8 mouse cellular contexts compared by ENCODE assay signal in the genomic region with DNA sequence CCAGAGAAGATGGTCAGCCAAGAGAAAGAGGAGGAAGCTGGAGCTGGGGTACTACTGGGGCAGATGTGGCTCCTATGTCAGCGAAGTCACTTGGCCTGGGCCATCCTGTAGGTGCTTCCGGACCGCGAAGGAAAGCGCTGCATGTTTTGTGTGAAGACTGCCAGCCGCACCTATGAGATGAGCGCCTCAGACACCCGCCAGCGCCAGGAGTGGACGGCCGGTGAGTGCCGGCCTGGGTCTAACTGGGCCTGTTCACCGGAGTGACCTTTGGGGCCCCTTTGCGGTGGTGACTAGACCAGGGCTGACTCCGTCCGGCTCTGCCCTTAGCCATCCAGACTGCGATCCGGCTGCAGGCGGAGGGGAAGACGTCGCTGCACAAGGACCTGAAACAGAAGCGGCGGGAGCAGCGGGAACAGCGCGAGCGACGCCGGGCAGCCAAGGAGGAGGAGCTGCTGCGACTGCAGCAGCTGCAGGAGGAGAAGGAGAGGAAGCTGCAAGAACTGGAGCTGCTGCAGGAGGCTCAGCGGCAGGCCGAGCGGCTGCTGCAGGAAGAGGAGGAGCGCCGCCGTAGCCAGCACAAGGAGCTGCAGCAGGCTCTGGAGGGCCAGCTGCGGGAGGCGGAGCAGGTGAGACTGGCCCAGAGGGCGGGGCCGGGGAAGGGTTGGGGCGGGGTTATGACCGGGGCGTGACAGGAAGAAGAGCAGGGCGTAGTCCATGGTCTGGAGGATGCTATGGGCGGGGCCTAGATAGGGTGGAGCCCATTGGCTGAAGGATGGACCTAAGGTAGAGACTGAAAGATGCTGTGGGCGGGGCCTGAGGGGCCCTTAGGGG. TPM values are rescaled to one million over a fixed set of nuclear protein-coding genes. Genes with fewer than 3 reads are reported as not detected.
DNase-seq lines count a peak whose midpoint lies in the region; ATAC-seq and TF ChIP-seq lines count a peak whose summit lies in the region.

No protein-coding gene starts in this region.

- peak; percentile 94 for ATAC-seq in cerebellum, adult (ENCODE audit: insufficient number of reproducible peaks, low FRiP score, low TSS enrichment)
- ATAC-seq in forebrain, embryonic 12.5 days (ENCODE audit: low FRiP score) = peak; percentile 89
- ATAC-seq in heart, postnatal 0 days (ENCODE audit: insufficient read depth, low read depth) = peak; percentile 88
- ATAC-seq in liver, postnatal 0 days = peak; percentile 96
- ATAC-seq in neural tube, embryonic 13.5 days (ENCODE audit: low read depth) = peak; percentile 85

- peaks cover 1% of the 10 kb centered on the region for H3K4me1 ChIP-seq in ES-Bruce4 (ENCODE audit: control insufficient read depth, insufficient read depth, low read length)
- H3K4me1 ChIP-seq in forebrain, embryonic 12.5 days = peaks cover 21% of the 10 kb centered on the region
- peaks cover 12% of the 10 kb centered on the region; the same call in 1 of the 2 replicates for H3K4me1 ChIP-seq in heart, postnatal 0 days (ENCODE audit: control insufficient read depth, insufficient read depth)
- H3K4me1 ChIP-seq in liver, postnatal 0 days (ENCODE audit: insufficient read depth) = peaks cover 14% of the 10 kb centered on the region
- H3K4me1 ChIP-seq in neural tube, embryonic 13.5 days (replicated peaks) = peaks cover 22% of the 10 kb centered on the region

- TF ChIP-seq EP300 in ES-Bruce4 (IDR thresholded peaks at IDR 0.05; ENCODE audit: insufficient read depth, low read depth, low read length) = peak; percentile 38; the same call in 1 of the 2 replicates
- TF ChIP-seq EP300 in heart, postnatal 0 days (IDR thresholded peaks at IDR 0.05; ENCODE audit: low read depth) = no peak
- TF ChIP-seq EP300 in liver, postnatal 0 days (IDR thresholded peaks at IDR 0.05; ENCODE audit: low read depth) = no peak

- H3K27ac ChIP-seq in ES-Bruce4 (ENCODE audit: insufficient read depth, low read length) = peak overlapping the region; percentile 30
- H3K27ac ChIP-seq in forebrain, embryonic 12.5 days = peak overlapping the region; percentile 86
- peak overlapping the region; percentile 67 for H3K27ac ChIP-seq in heart, postnatal 0 days (ENCODE audit: low read depth)
- H3K27ac ChIP-seq in liver, postnatal 0 days (ENCODE audit: low read depth) = peak overlapping the region; percentile 37
- peak overlapping the region; percentile 88 for H3K27ac ChIP-seq in neural tube, embryonic 13.5 days (replicated peaks)

- H3K36me3 ChIP-seq in ES-Bruce4 (ENCODE audit: control insufficient read depth, insufficient read depth, low read length, poor library complexity, severe bottlenecking) = no peaks in the 10 kb centered on the region; the same call in 1 of the 2 replicates
- no peaks in the 10 kb centered on the region for H3K36me3 ChIP-seq in forebrain, embryonic 12.5 days (replicated peaks)
- H3K36me3 ChIP-seq in heart, postnatal 0 days (replicated peaks; ENCODE audit: control insufficient read depth, insufficient read depth, low read length) = no peaks in the 10 kb centered on the region
- H3K36me3 ChIP-seq in liver, postnatal 0 days (replicated peaks; ENCODE audit: insufficient read depth, low read length) = peaks cover 8% of the 10 kb centered on the region
- no peaks in the 10 kb centered on the region for H3K36me3 ChIP-seq in neural tube, embryonic 13.5 days

- peak overlapping the region; percentile 82 for H3K4me2 ChIP-seq in forebrain, embryonic 12.5 days
- H3K4me2 ChIP-seq in heart, postnatal 0 days (ENCODE audit: low read depth, low read length) = peak overlapping the region; percentile 85
- peak overlapping the region; percentile 76 for H3K4me2 ChIP-seq in liver, postnatal 0 days (ENCODE audit: low read depth, low read length)
- H3K4me2 ChIP-seq in neural tube, embryonic 13.5 days = peak overlapping the region; percentile 92

- no peak for TF ChIP-seq CTCF in ES-Bruce4 (IDR thresholded peaks at IDR 0.05; ENCODE audit: low read depth, low read length)
- peak; percentile 16; the same call in 1 of the 2 replicates for TF ChIP-seq CTCF in heart, postnatal 0 days (IDR thresholded peaks at IDR 0.05; ENCODE audit: low read depth)
- TF ChIP-seq CTCF in liver, postnatal 0 days (IDR thresholded peaks at IDR 0.05; ENCODE audit: low read depth) = peak; percentile 34; the same call in 1 of the 2 replicates

- TF ChIP-seq POLR2A in ES-Bruce4 (IDR thresholded peaks at IDR 0.05; ENCODE audit: insufficient read depth, low read length) = peak; percentile 71

- whole genome bisulfite sequencing in forebrain, embryonic 12.5 days = 2% methylated on average over 46 of the region's 46 CpGs
- WGBS in heart, postnatal 0 days = under 1% methylated on average over 46 of the region's 46 CpGs
- 2% methylated on average over 46 of the region's 46 CpGs for WGBS in liver, postnatal 0 days (ENCODE audit: insufficient replicate concordance)
- WGBS in neural tube, embryonic 13.5 days = under 1% methylated on average over 46 of the region's 46 CpGs

- H3K9ac ChIP-seq in ES-Bruce4 (ENCODE audit: low read depth, poor library complexity, severe bottlenecking) = peak overlapping the region; percentile 67
- peak overlapping the region; percentile 73 for H3K9ac ChIP-seq in forebrain, embryonic 12.5 days
- peak overlapping the region; percentile 59; the same call in 1 of the 2 replicates for H3K9ac ChIP-seq in heart, postnatal 0 days (replicated peaks; ENCODE audit: low read depth, low read length)
- H3K9ac ChIP-seq in liver, postnatal 0 days (replicated peaks) = peak overlapping the region; percentile 31
- peak overlapping the region; percentile 89 for H3K9ac ChIP-seq in neural tube, embryonic 13.5 days

- no peaks in the 10 kb centered on the region for H3K9me3 ChIP-seq in ES-Bruce4 (replicated peaks; ENCODE audit: control insufficient read depth, insufficient read depth, low read length, poor library complexity, severe bottlenecking)
- no peaks in the 10 kb centered on the region for H3K9me3 ChIP-seq in forebrain, embryonic 12.5 days
- no peaks in the 10 kb centered on the region for H3K9me3 ChIP-seq in heart, postnatal 0 days (replicated peaks; ENCODE audit: control insufficient read depth, low read length)
- H3K9me3 ChIP-seq in liver, postnatal 0 days (ENCODE audit: low read length) = no peaks in the 10 kb centered on the region
- H3K9me3 ChIP-seq in neural tube, embryonic 13.5 days = no peaks in the 10 kb centered on the region

- peak overlapping the region; percentile 65 for H3K4me3 ChIP-seq in ES-Bruce4 (ENCODE audit: low read depth, low read length)
- peak overlapping the region; percentile 47 for H3K4me3 ChIP-seq in forebrain, embryonic 12.5 days (replicated peaks)
- peak overlapping the region; percentile 52 for H3K4me3 ChIP-seq in heart, postnatal 0 days (ENCODE audit: low read depth, low read length)
- H3K4me3 ChIP-seq in liver, postnatal 0 days (ENCODE audit: low read depth, low read length) = peak overlapping the region; percentile 42
- peak overlapping the region; percentile 51 for H3K4me3 ChIP-seq in neural tube, embryonic 13.5 days

- peak; percentile 80 for DNase-seq in heart, postnatal 0 days (ENCODE audit: low spot score)
- DNase-seq in kidney, postnatal 4 days = peak; percentile 98
- DNase-seq in liver, postnatal 0 days = peak; percentile 98
- DNase-seq in telencephalon, adult 2 months (ENCODE audit: low read depth, low spot score) = peak; percentile 86

- H3K27me3 ChIP-seq in ES-Bruce4 (ENCODE audit: control insufficient read depth, insufficient read depth, low read length, poor library complexity, severe bottlenecking) = no peaks in the 10 kb centered on the region
- H3K27me3 ChIP-seq in forebrain, embryonic 12.5 days = no peaks in the 10 kb centered on the region; the same call in 1 of the 2 replicates
- H3K27me3 ChIP-seq in heart, postnatal 0 days (ENCODE audit: control insufficient read depth, insufficient read depth, low read length) = 0 out of 2 replicates have a peak, but pooled peaks cover 6% of the 10 kb centered on the region
- H3K27me3 ChIP-seq in liver, postnatal 0 days (ENCODE audit: insufficient read depth, low read length) = no peaks in the 10 kb centered on the region
- H3K27me3 ChIP-seq in neural tube, embryonic 13.5 days = 0 out of 2 replicates have a peak, but pooled peaks cover 6% of the 10 kb centered on the region

RNA-seq across cellular contexts. Expression of gene Ppard, which starts 8.7 kb away (rescaled TPM):
- polyA plus RNA-seq in ES-Bruce4 (2011; ENCODE audit: insufficient read depth, insufficient read length, low read depth, missing spikeins) = 24.0 and 25.2 TPM in 2 replicates
- 1.4 and 1.6 TPM in 2 replicates for polyA plus RNA-seq in forebrain, embryonic 12.5 days (2016; fragmentation: Nextera tagmentation; extraction: Ambion mirVana)
- total RNA-seq in heart, postnatal 0 days (2014; rRNA removed; ENCODE audit: low replicate concordance) = 6.6 and 23.1 TPM in 2 replicates
- 0.99 and 1.4 TPM in 2 replicates for polyA plus RNA-seq in heart, postnatal 0 days (2015; fragmentation: Nextera tagmentation; extraction: Ambion mirVana)
- polyA plus RNA-seq in liver, postnatal 0 days (2015; fragmentation: Nextera tagmentation; extraction: Ambion mirVana) = 0.66 and 0.73 TPM in 2 replicates
- polyA plus RNA-seq in neural tube, embryonic 13.5 days (2015; fragmentation: Nextera tagmentation; extraction: Ambion mirVana) = 1.4 and 2.6 TPM in 2 replicates

RNA-seq across cellular contexts. Expression of gene Def6, which starts 16.2 kb away (rescaled TPM):
- 28.4 and 30.7 TPM in 2 replicates for polyA plus RNA-seq in ES-Bruce4 (2011; ENCODE audit: insufficient read depth, insufficient read length, low read depth, missing spikeins)
- polyA plus RNA-seq in forebrain, embryonic 12.5 days (2016; fragmentation: Nextera tagmentation; extraction: Ambion mirVana) = 2.8 and 4.4 TPM in 2 replicates
- total RNA-seq in heart, postnatal 0 days (2014; rRNA removed; ENCODE audit: low replicate concordance) = 3.5 and 5.8 TPM in 2 replicates
- polyA plus RNA-seq in heart, postnatal 0 days (2015; fragmentation: Nextera tagmentation; extraction: Ambion mirVana) = 2.5 and 2.8 TPM in 2 replicates
- polyA plus RNA-seq in liver, postnatal 0 days (2015; fragmentation: Nextera tagmentation; extraction: Ambion mirVana) = 8.3 and 9.0 TPM in 2 replicates
- 5.6 TPM in 2 replicates for polyA plus RNA-seq in neural tube, embryonic 13.5 days (2015; fragmentation: Nextera tagmentation; extraction: Ambion mirVana)

RNA-seq across cellular contexts. Expression of gene Zfp523, which starts 46.8 kb away (rescaled TPM):
- 16.6 and 19.5 TPM in 2 replicates for polyA plus RNA-seq in ES-Bruce4 (2011; ENCODE audit: insufficient read depth, insufficient read length, low read depth, missing spikeins)
- polyA plus RNA-seq in forebrain, embryonic 12.5 days (2016; fragmentation: Nextera tagmentation; extraction: Ambion mirVana) = 43.6 and 44.7 TPM in 2 replicates
- total RNA-seq in heart, postnatal 0 days (2014; rRNA removed; ENCODE audit: low replicate concordance) = 24.1 and 33.0 TPM in 2 replicates
- 14.9 and 15.4 TPM in 2 replicates for polyA plus RNA-seq in heart, postnatal 0 days (2015; fragmentation: Nextera tagmentation; extraction: Ambion mirVana)
- 6.1 and 6.2 TPM in 2 replicates for polyA plus RNA-seq in liver, postnatal 0 days (2015; fragmentation: Nextera tagmentation; extraction: Ambion mirVana)
- 41.4 and 46.0 TPM in 2 replicates for polyA plus RNA-seq in neural tube, embryonic 13.5 days (2015; fragmentation: Nextera tagmentation; extraction: Ambion mirVana)

Comparison
In these comparisons a context has a peak if more than half of its experiments do, and no peak if none do; other contexts are left out.
1. Peak in every context shown above with its lines: DNase-seq, ATAC-seq, H3K4me3 ChIP-seq and H3K27ac ChIP-seq.
2. H3K27ac ChIP-seq: peak in every context shown above with its lines; median percentile 88 in neural tube, embryonic 13.5 days; 86 in forebrain, embryonic 12.5 days; 67 in heart, postnatal 0 days; 37 in liver, postnatal 0 days; 30 in ES-Bruce4.
3. H3K9ac ChIP-seq: peak in every context shown above with its lines; median percentile 89 in neural tube, embryonic 13.5 days; 73 in forebrain, embryonic 12.5 days; 67 in ES-Bruce4; 59 in heart, postnatal 0 days; 31 in liver, postnatal 0 days.